Mouse (Mus musculus) CD8-positive naive resting alpha-beta T cell, adult 57 days (primary cell): ENCODE data around the gene Tsr2. TPM values are rescaled to one million over a fixed set of nuclear protein-coding genes. Genes with fewer than 3 reads are reported as not detected.

ENCODE experiments used
- total RNA-seq: library from RNA; stranded (reverse); gene quantifications from one replicate; pipeline ENCODE4 v1.2.4, GENCODE M21; 2023

Tsr2 gene
- total RNA-seq, result 41.6 TPM

GRCm38 (mm10) chrX:151096171-151097058 is at the start of gene Tsr2:
Gene Tsr2 (minus strand): TSS chrX:151096543.

GRCm38 (mm10) chrX:151045850-151046249 is 50.5 kb downstream of the Tsr2 start, which contains the start of gene Fgd1:
Gene Fgd1 (plus strand): TSS chrX:151046150.

Other genes with a start within 250 kb of the Tsr2 start
- 65.2 TPM for gene Gnl3l, start 79.2 kb downstream of the Tsr2 start, total RNA-seq
- gene Fgd1, start 50.4 kb downstream of the Tsr2 start, total RNA-seq, result not detected
- gene Wnk3, start 101.5 kb upstream of the Tsr2 start, total RNA-seq, result not detected
- gene Fam120c, start 247.6 kb upstream of the Tsr2 start, total RNA-seq, result 7.0 TPM